Mouse (Mus musculus) heart, postnatal 0 days (tissue): Measurements from ENCODE around the gene Ust.

Source experiments
- CTCF ChIP-seq: IDR thresholded peaks from 2 replicates; pipeline ENCODE4 v1.5.1; 2016; ENCODE audit warnings: antibody characterized with exemption, control low read depth, low read depth
- EP300 ChIP-seq: IDR thresholded peaks from 2 replicates; pipeline ENCODE4 v1.6.1; 2016; ENCODE audit warnings: antibody characterized with exemption, low read depth

DNA sequence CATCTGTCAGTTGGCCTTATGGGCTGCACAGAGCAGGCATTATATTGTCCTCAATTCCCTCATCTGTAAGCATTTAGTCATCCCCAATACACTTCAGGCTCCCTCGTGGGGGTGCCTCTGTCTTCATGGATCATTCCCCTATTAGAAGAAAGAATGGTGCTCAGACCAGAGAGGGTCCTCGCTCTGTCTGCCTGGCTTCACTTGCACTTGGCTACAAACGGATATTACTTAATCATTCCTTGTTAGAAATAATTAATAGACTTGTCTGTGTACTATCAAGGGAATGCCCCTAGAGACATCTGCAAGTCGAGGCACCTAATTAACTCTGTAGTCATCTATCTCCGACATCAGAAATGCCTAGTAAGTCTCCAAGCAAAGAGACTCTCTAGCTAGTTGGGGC, 171.1 kb downstream of the Ust start:
- TF ChIP-seq CTCF: no peak
- no peak for TF ChIP-seq EP300
